Mouse (Mus musculus) kidney, embryonic 16.5 days (tissue): ENCODE data around the gene Olfr172. TPM values are rescaled to one million over a fixed set of nuclear protein-coding genes. Genes with fewer than 3 reads are reported as not detected.

Experiments
- ATAC-seq: fragments of 200-750 bp; cut with Nextera tagmentation; 2 replicates; pipeline ENCODE4 v1.8.0; 2017; ENCODE audit warnings: moderate TSS enrichment; ENCODE audit not compliant: low FRiP score, low TSS enrichment
- H3K27ac ChIP-seq: fragments of 300-500 bp; sonication (generic); 2 replicates; pipeline ENCODE4 v1.5.1; 2014; ENCODE audit warnings: low read length
- H3K27me3 ChIP-seq: fragments of 300-500 bp; sonication (generic); 2 replicates; pipeline ENCODE4 v1.6.1; 2014; ENCODE audit warnings: low read length, control low read depth, mixed read lengths; ENCODE audit not compliant: insufficient read depth
- H3K36me3 ChIP-seq: fragments of 300-500 bp; sonication (generic); 2 replicates; pipeline ENCODE4 v1.6.1; 2014; ENCODE audit warnings: low read length, control low read depth, mixed read lengths; ENCODE audit not compliant: insufficient read depth
- H3K4me1 ChIP-seq: fragments of 300-500 bp; sonication (generic); 2 replicates; pipeline ENCODE4 v1.6.1; 2014; ENCODE audit warnings: low read length, control low read depth, mixed read lengths; ENCODE audit not compliant: insufficient read depth
- H3K4me2 ChIP-seq: fragments of 300-500 bp; sonication (generic); replicated peaks from 2 replicates; pipeline ENCODE4 v1.6.1; 2014; ENCODE audit warnings: low read depth, low read length
- H3K4me3 ChIP-seq: fragments of 300-500 bp; sonication (generic); 2 replicates; pipeline ENCODE4 v1.5.1; 2014; ENCODE audit warnings: mild to moderate bottlenecking, low read length
- H3K9ac ChIP-seq: fragments of 300-500 bp; sonication (generic); replicated peaks from 2 replicates; pipeline ENCODE4 v1.6.1; 2014; ENCODE audit warnings: low read length
- H3K9me3 ChIP-seq: fragments of 300-500 bp; sonication (generic); 2 replicates; pipeline ENCODE4 v1.6.1; 2016; ENCODE audit warnings: low read length, control low read depth
- WGBS: fragments of 180-500 bp; shearing (Covaris S2); extraction: QIAGEN DNeasy Blood & Tissue Kit; methylation state at CpG from one replicate; pipeline ENCODE4 v1.1.7; 2014; 5-methylcytosine and 5-hydroxymethylcytosine counted together
- polyA plus RNA-seq: library from polyadenylated mRNA; unstranded; fragments of >200 nt; fragmentation: Nextera tagmentation; extraction: Ambion mirVana; gene quantifications from 2 replicates; pipeline ENCODE4 v1.2.1, GENCODE M21; 2015

The Olfr172 gene
- polyA plus RNA-seq: not detected in 2 replicates

GRCm38 (mm10) chr16:58763076-58763475, at the start of gene Olfr172:
Gene Olfr172, minus strand, starts transcription at chr16:58763176.
- ATAC-seq: no peak
- WGBS: 67% methylated on average over 1 of the region's 1 CpGs

GRCm38 (mm10) chr16:58800168-58800567, 37.2 kb upstream of the Olfr172 start, which contains the start of gene Olfr173:
Gene Olfr173, minus strand, starts transcription at chr16:58800268.
- no peak within 1 kb of the TSS for H3K9ac ChIP-seq
- no peak for ATAC-seq
- no peaks in the 10 kb centered on the region for H3K36me3 ChIP-seq
- H3K4me1 ChIP-seq: no peaks in the 10 kb centered on the region
- no peaks in the 10 kb centered on the region for H3K27me3 ChIP-seq
- no peak within 1 kb of the TSS for H3K4me3 ChIP-seq
- H3K27ac ChIP-seq: no peak within 1 kb of the TSS
- no peak within 1 kb of the TSS for H3K4me2 ChIP-seq
- WGBS: 72% methylated on average over 2 of the region's 2 CpGs
- H3K9me3 ChIP-seq: no peaks in the 10 kb centered on the region

More at GRCm38 (mm10) chr16:58763076-58763475, at the start of gene Olfr172:
- no peak within 1 kb of the TSS for H3K27ac ChIP-seq
- H3K36me3 ChIP-seq: no peaks in the 10 kb centered on the region
- no peaks in the 10 kb centered on the region for H3K27me3 ChIP-seq
- no peak within 1 kb of the TSS for H3K4me2 ChIP-seq
- no peaks in the 10 kb centered on the region for H3K4me1 ChIP-seq
- H3K9me3 ChIP-seq: no peaks in the 10 kb centered on the region
- H3K4me3 ChIP-seq: no peak within 1 kb of the TSS
- H3K9ac ChIP-seq: no peak within 1 kb of the TSS

GRCm38 (mm10) chr16:58756191-58756590, 6.8 kb downstream of the Olfr172 start:
- Histone ChIP-seq H3K4me2 (no peak overlapping the region), H3K27ac (no peak overlapping the region)
- no peak for ATAC-seq

GRCm38 (mm10) chr16:58751314-58751713, 11.7 kb downstream of the Olfr172 start:
- H3K27me3 ChIP-seq: no peaks in the 10 kb centered on the region
- H3K4me2 ChIP-seq: no peak overlapping the region
- 21% methylated on average over 1 of the region's 1 CpGs for WGBS
- no peaks in the 10 kb centered on the region for H3K9me3 ChIP-seq
- no peaks in the 10 kb centered on the region for H3K4me1 ChIP-seq
- H3K4me3 ChIP-seq: no peak overlapping the region
- H3K27ac ChIP-seq: no peak overlapping the region
- peak; percentile 59; the same call in 1 of the 2 replicates for ATAC-seq
- H3K9ac ChIP-seq: no peak overlapping the region
- no peaks in the 10 kb centered on the region for H3K36me3 ChIP-seq

More at GRCm38 (mm10) chr16:58756191-58756590, 6.8 kb downstream of the Olfr172 start:
- Histone ChIP-seq H3K9me3 (no peaks in the 10 kb centered on the region), H3K9ac (no peak overlapping the region), H3K4me3 (no peak overlapping the region), H3K27me3 (no peaks in the 10 kb centered on the region), H3K4me1 (no peaks in the 10 kb centered on the region), H3K36me3 (no peaks in the 10 kb centered on the region)

- H3K4me2 ChIP-seq: no peak overlapping the region
- no peaks in the 10 kb centered on the region for H3K4me1 ChIP-seq
- H3K9ac ChIP-seq: no peak overlapping the region
- WGBS: 81% methylated on average over 4 of the region's 4 CpGs
- H3K9me3 ChIP-seq: no peaks in the 10 kb centered on the region
- no peak for ATAC-seq
- H3K36me3 ChIP-seq: no peaks in the 10 kb centered on the region
- no peaks in the 10 kb centered on the region for H3K27me3 ChIP-seq
- H3K4me3 ChIP-seq: no peak overlapping the region
- no peak overlapping the region for H3K27ac ChIP-seq
Measured at GRCm38 (mm10) chr16:58746715-58747114, 16.3 kb downstream of the Olfr172 start.

GRCm38 (mm10) chr16:58740751-58741150, 22.2 kb downstream of the Olfr172 start:
- Histone ChIP-seq H3K9me3 (no peaks in the 10 kb centered on the region), H3K27me3 (no peaks in the 10 kb centered on the region), H3K9ac (no peak overlapping the region), H3K4me3 (no peak overlapping the region), H3K36me3 (no peaks in the 10 kb centered on the region), H3K27ac (no peak overlapping the region), H3K4me1 (no peaks in the 10 kb centered on the region), H3K4me2 (no peak overlapping the region)
- WGBS: 93% methylated on average over 5 of the region's 5 CpGs
- no peak for ATAC-seq

GRCm38 (mm10) chr16:58738800-58739199, 24.2 kb downstream of the Olfr172 start:
- Histone ChIP-seq H3K36me3 (peaks cover 9% of the 10 kb centered on the region), H3K27ac (no peak overlapping the region), H3K4me3 (no peak overlapping the region), H3K4me2 (no peak overlapping the region), H3K4me1 (no peaks in the 10 kb centered on the region), H3K9me3 (no peaks in the 10 kb centered on the region), H3K27me3 (no peaks in the 10 kb centered on the region), H3K9ac (no peak overlapping the region)
- no peak for ATAC-seq
- WGBS: 84% methylated on average over 1 of the region's 1 CpGs

- H3K27ac ChIP-seq: no peak overlapping the region
- H3K27me3 ChIP-seq: no peaks in the 10 kb centered on the region
- H3K9ac ChIP-seq: no peak overlapping the region
- H3K4me3 ChIP-seq: no peak overlapping the region
- H3K36me3 ChIP-seq: peaks cover 14% of the 10 kb centered on the region
- 89% methylated on average over 4 of the region's 4 CpGs for WGBS
- no peak overlapping the region for H3K4me2 ChIP-seq
- H3K9me3 ChIP-seq: no peaks in the 10 kb centered on the region
- no peak for ATAC-seq
- H3K4me1 ChIP-seq: no peaks in the 10 kb centered on the region
Measured at GRCm38 (mm10) chr16:58738205-58738604, 24.8 kb downstream of the Olfr172 start.

GRCm38 (mm10) chr16:58728176-58728671, 34.8 kb downstream of the Olfr172 start:
- Histone ChIP-seq H3K9me3 (no peaks in the 10 kb centered on the region), H3K27me3 (no peaks in the 10 kb centered on the region), H3K4me1 (peaks cover 5% of the 10 kb centered on the region; the same call in 1 of the 2 replicates), H3K4me2 (peak overlapping the region; percentile 73), H3K36me3 (peaks cover 29% of the 10 kb centered on the region), H3K9ac (peak overlapping the region; percentile 82), H3K4me3 (peak overlapping the region; percentile 72), H3K27ac (peak overlapping the region; percentile 91)
- under 1% methylated on average over 23 of the region's 31 CpGs for WGBS
- peak; percentile 96 for ATAC-seq

- peak within 1 kb of the TSS; percentile 73 for H3K4me2 ChIP-seq
Measured at GRCm38 (mm10) chr16:58727477-58728131, 35.4 kb downstream of the Olfr172 start, which contains the start of gene Cldnd1. Gene Cldnd1, plus strand, starts transcription at chr16:58727910.

More at GRCm38 (mm10) chr16:58727477-58728131, 35.4 kb downstream of the Olfr172 start, which contains the start of gene Cldnd1:
- ATAC-seq: peak; percentile 100
- peak within 1 kb of the TSS; percentile 91 for H3K27ac ChIP-seq
- peak within 1 kb of the TSS; percentile 72 for H3K4me3 ChIP-seq
- no peaks in the 10 kb centered on the region for H3K9me3 ChIP-seq
- WGBS: 2% methylated on average over 26 of the region's 35 CpGs
- H3K4me1 ChIP-seq: peaks cover 5% of the 10 kb centered on the region; the same call in 1 of the 2 replicates
- H3K9ac ChIP-seq: peak within 1 kb of the TSS; percentile 82
- no peaks in the 10 kb centered on the region for H3K27me3 ChIP-seq
- H3K36me3 ChIP-seq: peaks cover 24% of the 10 kb centered on the region
